In genomic region chr11:90220750-90221149, GRCm38 (mm10) we compare ENCODE assay signal across 2 mouse cellular contexts.
TF ChIP-seq lines count a peak whose summit lies in the region.

No protein-coding gene starts in this region.

TF ChIP-seq in MEL, 35 proteins besides CTCF, POLR2A, EP300 and RAD21:
- TF ChIP-seq ZNF384 (IDR thresholded peaks at IDR 0.05; ENCODE audit: low read depth, low read length) (peak; percentile 52; the same call in 1 of the 2 replicates), MYB (IDR thresholded peaks at IDR 0.05; ENCODE audit: low read depth, low read length) (no peak)

TF ChIP-seq in myocyte, 11 proteins besides CTCF, POLR2A, EP300 and RAD21 (continued from another document):
- TF ChIP-seq MYOG (IDR thresholded peaks at IDR 0.05; ENCODE audit: control insufficient read depth in 1 of 3, insufficient read depth in 1 of 3, insufficient read length in 2 of 3, low read depth in 2 of 3) (no peak), MAX (IDR thresholded peaks at IDR 0.05; ENCODE audit: low read depth) (no peak), MYOD1 (IDR thresholded peaks at IDR 0.05; ENCODE audit: control insufficient read depth in 1 of 3, insufficient read length in 2 of 3, low read depth in 2 of 3) (no peak)
